Mouse (Mus musculus) brain, embryonic 14.5 days (tissue): ENCODE measurements around the gene Prkaca.

Experiments
- CTCF ChIP-seq: fragments of 200-500 bp; IDR thresholded peaks from 2 replicates; pipeline ENCODE4 v1.5.1; 2012; ENCODE audit warnings: inconsistent platforms, mild to moderate bottlenecking, moderate library complexity, borderline replicate concordance; ENCODE audit not compliant: insufficient read depth, insufficient read length; ENCODE audit errors: extremely low read depth
- POLR2A ChIP-seq: fragments of 200-500 bp; IDR thresholded peaks from 2 replicates; pipeline ENCODE4 v1.6.1; 2012; ENCODE audit warnings: mild to moderate bottlenecking, inconsistent platforms, borderline replicate concordance; ENCODE audit not compliant: poor library complexity, insufficient read depth, insufficient read length, severe bottlenecking; ENCODE audit errors: extremely low read depth

DNA sequence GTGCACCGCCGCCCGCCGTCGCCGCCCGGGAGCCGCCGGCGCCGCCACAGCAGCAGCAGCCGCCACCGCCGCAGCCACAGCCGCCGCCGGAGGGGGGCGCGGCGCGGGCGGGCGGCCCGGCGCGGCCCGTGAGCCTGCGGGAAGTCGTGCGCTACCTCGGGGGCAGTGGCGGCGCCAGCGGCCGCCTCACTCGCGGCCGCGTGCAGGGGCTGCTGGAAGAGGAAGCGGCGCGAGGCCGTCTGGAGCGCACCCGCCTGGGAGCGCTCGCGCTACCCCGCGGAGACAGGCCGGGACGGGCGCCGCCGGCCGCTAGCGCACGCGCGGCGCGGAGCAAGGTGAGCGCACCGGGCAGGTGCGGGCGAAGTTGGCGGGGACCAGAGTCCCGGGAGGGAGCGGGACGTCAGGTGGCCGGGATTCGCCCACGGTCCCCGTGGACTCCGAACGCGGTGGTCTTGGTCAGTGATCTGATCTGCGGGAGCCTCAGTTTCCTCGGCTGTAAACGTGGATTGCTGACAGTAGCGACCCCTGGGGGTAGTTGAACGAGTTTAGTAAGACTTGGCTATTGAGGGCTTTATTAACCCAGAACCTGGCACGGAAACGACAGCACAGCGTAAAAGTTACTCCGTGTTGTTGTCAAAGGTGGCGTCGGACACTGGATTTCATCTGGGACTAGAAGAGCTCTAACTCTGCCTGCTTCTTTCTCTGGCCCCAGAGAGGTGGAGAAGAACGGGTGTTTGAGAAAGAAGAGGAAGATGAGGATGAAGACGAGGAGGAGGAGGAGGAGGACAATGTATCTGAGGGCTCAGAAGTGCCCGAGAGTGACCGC is 25.7 kb downstream of the Prkaca start:
- peak; percentile 63; the same call in 1 of the 2 replicates for TF ChIP-seq CTCF
- TF ChIP-seq POLR2A = no peak
